Mouse (Mus musculus) E14TG2a.4 (cell line): ENCODE measurements around the gene Ubl4b.

Experiments used
- H3K27me3 ChIP-seq: 2 replicates; pipeline ENCODE4 v1.6.1; 2014; ENCODE audit warnings: low read length, control low read depth; ENCODE audit not compliant: insufficient read depth
- H3K36me3 ChIP-seq: 2 replicates; pipeline ENCODE4 v1.6.1; 2014; ENCODE audit warnings: low read length, control low read depth; ENCODE audit not compliant: insufficient read depth
- H3K4me1 ChIP-seq: replicated peaks from 2 replicates; pipeline ENCODE4 v1.6.1; 2014; ENCODE audit warnings: low read depth, low read length, control low read depth
- H3K4me3 ChIP-seq: replicated peaks from 2 replicates; pipeline ENCODE4 v1.5.1; 2014; ENCODE audit warnings: mild to moderate bottlenecking, low read length
- H3K9me3 ChIP-seq: 2 replicates; pipeline ENCODE4 v1.6.1; 2014; ENCODE audit warnings: low read length, control low read depth
- CTCF ChIP-seq: conservative IDR thresholded peaks from 2 replicates; pipeline ENCODE4 v1.5.1; 2014; ENCODE audit warnings: low read length
- NANOG ChIP-seq: IDR thresholded peaks from 2 replicates; pipeline ENCODE4 v1.6.1; 2014; ENCODE audit warnings: borderline replicate concordance, low read length, mixed read lengths
- POU5F1 ChIP-seq: IDR thresholded peaks from 2 replicates; pipeline ENCODE4 v1.6.1; 2014; ENCODE audit warnings: low read length, borderline replicate concordance

The Ubl4b gene

GRCm38 (mm10) chr3:107505464-107506367 lies 49.2 kb downstream of the Ubl4b start:
- no peaks in the 10 kb centered on the region for H3K4me1 ChIP-seq
- no peak overlapping the region for H3K4me3 ChIP-seq
- H3K36me3 ChIP-seq = no peaks in the 10 kb centered on the region
- no peak for TF ChIP-seq POU5F1
- no peak for TF ChIP-seq NANOG
- no peak for TF ChIP-seq CTCF
- H3K27me3 ChIP-seq = no peaks in the 10 kb centered on the region
- H3K9me3 ChIP-seq = peaks cover 4% of the 10 kb centered on the region

DNA sequence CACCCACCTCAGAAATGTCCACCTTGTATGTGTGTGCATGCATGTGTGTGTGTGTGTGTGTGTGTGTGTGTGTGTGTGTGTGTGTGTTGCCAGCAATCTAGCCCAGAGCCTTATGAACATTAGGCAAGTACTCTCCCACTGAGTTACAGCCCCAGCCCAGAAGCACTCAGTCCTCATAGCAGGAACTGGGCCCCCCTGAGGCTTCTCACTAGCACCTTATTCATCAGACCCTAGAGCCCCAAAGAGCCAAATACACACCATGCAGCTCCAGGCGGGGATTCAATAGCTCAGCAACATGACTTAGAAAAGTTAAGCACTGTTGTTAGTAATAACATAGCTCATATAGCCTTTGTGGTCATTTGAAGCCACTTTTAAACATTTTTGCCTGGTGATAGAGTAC lies 50.3 kb downstream of the Ubl4b start:
- H3K9me3 ChIP-seq = peaks cover 16% of the 10 kb centered on the region
- no peak overlapping the region for H3K4me3 ChIP-seq
- no peaks in the 10 kb centered on the region for H3K27me3 ChIP-seq
- no peaks in the 10 kb centered on the region for H3K4me1 ChIP-seq
- no peaks in the 10 kb centered on the region for H3K36me3 ChIP-seq
- no peak for TF ChIP-seq NANOG
- no peak for TF ChIP-seq CTCF
- no peak for TF ChIP-seq POU5F1

DNA sequence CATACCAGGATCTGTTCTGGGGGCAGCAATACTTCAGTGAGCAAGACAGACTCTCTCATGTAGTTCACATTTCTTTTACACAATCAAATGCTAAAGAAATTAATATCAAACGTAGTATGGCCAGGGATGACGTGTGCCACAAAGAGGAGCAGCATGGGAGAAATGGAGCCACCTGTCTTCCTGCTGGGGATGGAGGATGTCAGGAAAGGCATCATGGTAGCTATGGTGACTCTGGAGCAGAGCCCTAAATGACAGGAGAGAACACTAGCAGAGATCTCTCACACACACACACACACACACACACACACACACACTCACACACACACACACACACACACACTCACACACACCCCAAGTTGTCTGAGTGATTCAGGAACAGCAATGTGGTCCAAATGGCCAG lies 51.2 kb downstream of the Ubl4b start:
- TF ChIP-seq CTCF = no peak
- TF ChIP-seq NANOG = no peak
- no peak for TF ChIP-seq POU5F1
- H3K27me3 ChIP-seq = no peaks in the 10 kb centered on the region

More for the DNA sequence above, 51.2 kb downstream of the Ubl4b start:
- H3K4me3 ChIP-seq = no peak overlapping the region
- H3K4me1 ChIP-seq = no peaks in the 10 kb centered on the region
- H3K36me3 ChIP-seq = no peaks in the 10 kb centered on the region
- H3K9me3 ChIP-seq = peaks cover 16% of the 10 kb centered on the region
